Mouse (Mus musculus): ENCODE data around the gene Wls.

Wls gene

GRCm38 (mm10) chr3:159839481-159839880 is at the start of gene Wls:
TSS of gene Wls (plus strand) at chr3:159839672.
- DNase-seq (ENCODE audit: low read depth): peak; percentile 63

GRCm38 (mm10) chr3:159789781-159790180 is 49.7 kb upstream of the Wls start:
- DNase-seq (ENCODE audit: low read depth): no peak

GRCm38 (mm10) chr3:159831535-159831934 is 7.9 kb upstream of the Wls start:
- no peak for DNase-seq (ENCODE audit: low read depth)

- DNase-seq (ENCODE audit: low read depth): peak; percentile 50
These were observed 737 bp downstream of the Wls start for GRCm38 (mm10) chr3:159840002-159840816.

- DNase-seq (ENCODE audit: low read depth): no peak
These were observed 1.4 kb downstream of the Wls start for GRCm38 (mm10) chr3:159840817-159841390.

- DNase-seq (ENCODE audit: low read depth): no peak
These were observed 2.0 kb downstream of the Wls start for GRCm38 (mm10) chr3:159841458-159841857.

- no peak for DNase-seq (ENCODE audit: low read depth)
These were observed 3.7 kb downstream of the Wls start for GRCm38 (mm10) chr3:159843135-159843534.

GRCm38 (mm10) chr3:159847410-159848016 is 8.0 kb downstream of the Wls start:
- DNase-seq (ENCODE audit: low read depth): no peak

GRCm38 (mm10) chr3:159848156-159848555 is 8.7 kb downstream of the Wls start:
- DNase-seq (ENCODE audit: low read depth): no peak

GRCm38 (mm10) chr3:159851476-159851875 is 12.0 kb downstream of the Wls start:
- no peak for DNase-seq (ENCODE audit: low read depth)

GRCm38 (mm10) chr3:159851980-159852379 is 12.5 kb downstream of the Wls start:
- DNase-seq (ENCODE audit: low read depth): no peak

GRCm38 (mm10) chr3:159857112-159857511 is 17.6 kb downstream of the Wls start:
- no peak for DNase-seq (ENCODE audit: low read depth)

- no peak for DNase-seq (ENCODE audit: low read depth)
These were observed 26.2 kb downstream of the Wls start for GRCm38 (mm10) chr3:159865691-159866090.

GRCm38 (mm10) chr3:159878983-159879382 is 39.5 kb downstream of the Wls start:
- no peak for DNase-seq (ENCODE audit: low read depth)

GRCm38 (mm10) chr3:159883325-159883724 is 43.9 kb downstream of the Wls start:
- DNase-seq (ENCODE audit: low read depth): no peak

- DNase-seq (ENCODE audit: low read depth): no peak
These were observed 45.3 kb downstream of the Wls start for GRCm38 (mm10) chr3:159884802-159885201.

GRCm38 (mm10) chr3:159885271-159885670 is 45.8 kb downstream of the Wls start:
- peak; percentile 92 for DNase-seq (ENCODE audit: low read depth)

- peak; percentile 33 for DNase-seq (ENCODE audit: low read depth)
These were observed 46.4 kb downstream of the Wls start for GRCm38 (mm10) chr3:159885781-159886400.

GRCm38 (mm10) chr3:159890176-159891056 is 50.9 kb downstream of the Wls start:
- DNase-seq (ENCODE audit: low read depth): no peak

- DNase-seq (ENCODE audit: low read depth): no peak
These were observed 51.7 kb downstream of the Wls start for GRCm38 (mm10) chr3:159891057-159891752.

GRCm38 (mm10) chr3:159907329-159907728 is 67.9 kb downstream of the Wls start:
- no peak for DNase-seq (ENCODE audit: low read depth)

All from fibroblast of lung, adult 2 months (primary cell).